Mouse (Mus musculus) stomach, embryonic 15.5 days (tissue): ENCODE results near the gene Olfr56. TPM values are rescaled to one million over a fixed set of nuclear protein-coding genes. Genes with fewer than 3 reads are reported as not detected.
"Not testable (repeated sequence)": the region's sequence is repeated elsewhere in the genome, so short reads cannot be mapped to it uniquely, and the experiment has no call there.

ENCODE experiments used
- ATAC-seq: fragments of 200-750 bp; cut with Nextera tagmentation; 2 replicates; pipeline ENCODE4 v1.8.0; 2017; ENCODE audit warnings: low read depth, moderate number of reproducible peaks, moderate TSS enrichment; ENCODE audit not compliant: insufficient read depth, low FRiP score
- H3K27ac ChIP-seq: fragments of 300-500 bp; sonication (generic); 2 replicates; pipeline ENCODE4 v1.5.1; 2015; ENCODE audit warnings: mild to moderate bottlenecking, inconsistent platforms
- H3K27me3 ChIP-seq: fragments of 300-500 bp; sonication (generic); replicated peaks from 2 replicates; pipeline ENCODE4 v1.6.1; 2015; ENCODE audit warnings: inconsistent platforms
- H3K36me3 ChIP-seq: fragments of 300-500 bp; sonication (generic); 2 replicates; pipeline ENCODE4 v1.6.1; 2015; ENCODE audit warnings: inconsistent platforms
- H3K4me1 ChIP-seq: fragments of 300-500 bp; sonication (generic); 2 replicates; pipeline ENCODE4 v1.6.1; 2015; ENCODE audit warnings: inconsistent platforms
- H3K4me2 ChIP-seq: fragments of 300-500 bp; sonication (generic); 2 replicates; pipeline ENCODE4 v1.6.1; 2015; ENCODE audit warnings: mild to moderate bottlenecking, inconsistent platforms
- H3K4me3 ChIP-seq: fragments of 300-500 bp; sonication (generic); replicated peaks from 2 replicates; pipeline ENCODE4 v1.5.1; 2015; ENCODE audit warnings: inconsistent platforms
- H3K9ac ChIP-seq: fragments of 300-500 bp; sonication (generic); 2 replicates; pipeline ENCODE4 v1.6.1; 2015; ENCODE audit warnings: inconsistent platforms
- H3K9me3 ChIP-seq: fragments of 300-500 bp; sonication (generic); 2 replicates; pipeline ENCODE4 v1.6.1; 2016; ENCODE audit warnings: inconsistent platforms
- WGBS: fragments of 180-500 bp; shearing (Covaris S2); methylation state at CpG from one replicate; pipeline ENCODE4 v1.1.7; 2015; 5-methylcytosine and 5-hydroxymethylcytosine counted together
- polyA plus RNA-seq: library from polyadenylated mRNA; unstranded; fragments of >200 nt; fragmentation: Nextera tagmentation; extraction: Ambion mirVana; gene quantifications from 2 replicates; pipeline ENCODE4 v1.2.1, GENCODE M21; 2015

Gene Olfr56
- polyA plus RNA-seq, 1 experiment from 2014 or later = not detected

DNA sequence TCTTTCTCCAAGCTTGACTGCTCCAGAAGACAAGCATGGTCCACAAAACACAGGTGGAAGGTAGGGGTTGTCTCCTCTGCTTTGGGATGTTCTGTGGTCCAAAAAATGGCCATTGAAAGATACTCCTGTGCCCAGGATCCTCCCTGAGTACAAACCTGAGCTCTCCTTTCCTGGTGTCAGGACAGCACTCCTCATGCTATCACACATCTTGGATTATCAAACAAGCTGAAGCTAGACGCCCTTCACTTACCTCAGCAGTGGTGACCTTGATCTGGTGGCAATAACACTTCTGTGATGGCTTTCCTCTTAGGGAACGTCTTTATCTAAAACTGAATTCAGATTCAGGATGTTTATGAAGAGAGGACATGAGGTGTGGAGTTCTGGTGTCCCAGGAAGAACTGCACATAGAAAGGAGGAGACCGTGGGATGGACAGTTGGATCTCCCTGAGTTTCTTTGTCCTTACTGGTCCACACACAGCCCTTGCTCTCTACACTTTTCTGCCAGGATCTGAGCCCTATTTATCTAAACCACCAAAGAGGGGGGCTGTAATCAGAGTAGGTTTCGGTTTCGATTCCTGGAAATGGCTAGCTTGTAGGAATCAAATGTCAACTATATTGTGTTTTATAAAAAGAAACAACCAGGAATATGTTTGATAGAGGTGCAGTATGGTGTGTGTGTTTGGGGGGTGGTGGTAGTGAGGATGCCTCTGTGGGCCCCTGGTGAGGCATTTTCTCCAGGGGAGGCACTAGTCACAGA, 85.2 kb downstream of the Olfr56 start, which contains the start of gene Tgtp2:
Gene Tgtp2, minus strand, starts transcription at position 494 of the 757 bp plus-strand sequence.
- not testable (repeated sequence) for H3K4me2 ChIP-seq, H3K9ac ChIP-seq, H3K27me3 ChIP-seq, H3K9me3 ChIP-seq, ATAC-seq, H3K27ac ChIP-seq, H3K36me3 ChIP-seq, H3K4me3 ChIP-seq, H3K4me1 ChIP-seq
- 70% methylated on average over 5 of the region's 5 CpGs for WGBS

DNA sequence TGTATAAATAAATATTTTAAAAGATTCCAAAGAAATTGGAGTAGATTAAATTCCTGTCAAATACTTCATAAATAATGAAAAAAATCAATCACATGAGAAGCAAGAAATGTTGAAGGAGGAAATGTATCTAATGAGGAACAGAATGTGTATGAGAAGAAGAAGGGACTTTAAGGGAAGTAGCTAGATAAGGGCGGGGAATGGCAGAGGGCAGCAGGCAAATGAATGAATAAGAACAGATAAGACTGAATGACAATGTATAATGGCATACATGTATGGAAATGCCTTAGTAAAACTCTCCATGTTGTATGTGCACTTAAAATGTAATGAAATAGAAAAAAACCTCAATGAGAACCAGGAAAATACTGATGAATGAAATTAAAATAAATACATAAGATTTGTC, 89.7 kb downstream of the Olfr56 start:
- no peak overlapping the region for H3K4me2 ChIP-seq
- no peaks in the 10 kb centered on the region for H3K4me1 ChIP-seq
- no peak overlapping the region for H3K4me3 ChIP-seq
- H3K27ac ChIP-seq = no peak overlapping the region
- H3K9me3 ChIP-seq = no peaks in the 10 kb centered on the region
- H3K9ac ChIP-seq = no peak overlapping the region
- ATAC-seq = no peak
- H3K36me3 ChIP-seq = no peaks in the 10 kb centered on the region
- 81% methylated on average over 1 of the region's 1 CpGs for WGBS
- H3K27me3 ChIP-seq = no peaks in the 10 kb centered on the region

DNA sequence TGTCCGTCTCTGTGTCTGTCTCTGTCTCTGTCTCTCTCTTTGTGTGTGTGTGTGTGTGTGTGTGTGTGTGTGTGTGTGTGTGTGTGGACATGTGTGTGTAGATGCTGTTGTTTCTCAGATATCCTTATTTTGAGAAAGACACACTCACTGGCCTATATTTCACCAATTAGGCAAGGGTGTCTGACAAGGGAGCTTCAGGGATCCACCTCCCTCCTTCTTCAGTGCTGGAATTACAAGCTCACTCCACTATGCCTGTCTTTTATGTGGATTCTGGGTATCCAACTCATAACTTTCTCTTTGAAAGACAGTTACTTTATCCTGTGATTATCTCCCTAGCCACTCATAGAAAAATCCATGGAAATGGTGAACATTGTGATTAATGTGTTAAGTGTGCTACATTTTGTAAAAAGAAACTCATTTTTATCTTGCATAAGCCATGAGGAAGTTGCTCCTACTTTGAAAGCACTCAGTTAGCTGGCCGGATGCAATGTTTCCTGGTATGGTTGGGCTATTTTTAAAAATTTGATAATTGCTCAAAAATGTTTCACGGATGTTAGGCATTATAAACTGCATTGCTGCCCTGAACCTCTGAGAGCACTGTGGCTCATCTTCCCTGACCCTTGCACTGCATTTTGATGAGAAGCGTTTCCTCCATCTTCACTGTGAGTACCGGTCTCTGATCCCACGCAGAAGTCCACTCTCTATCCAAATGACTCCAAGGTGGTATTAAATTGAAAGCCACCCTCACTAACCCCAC, 97.5 kb downstream of the Olfr56 start, which contains the start of gene Ifi47:
Gene Ifi47, plus strand, starts transcription at position 587 of the 757 bp plus-strand sequence.
- H3K36me3 ChIP-seq, H3K27me3 ChIP-seq, H3K4me2 ChIP-seq, H3K9ac ChIP-seq, H3K4me3 ChIP-seq, H3K4me1 ChIP-seq, H3K9me3 ChIP-seq, ATAC-seq, H3K27ac ChIP-seq: not testable (repeated sequence)
- WGBS = 56% methylated on average over 6 of the region's 6 CpGs

DNA sequence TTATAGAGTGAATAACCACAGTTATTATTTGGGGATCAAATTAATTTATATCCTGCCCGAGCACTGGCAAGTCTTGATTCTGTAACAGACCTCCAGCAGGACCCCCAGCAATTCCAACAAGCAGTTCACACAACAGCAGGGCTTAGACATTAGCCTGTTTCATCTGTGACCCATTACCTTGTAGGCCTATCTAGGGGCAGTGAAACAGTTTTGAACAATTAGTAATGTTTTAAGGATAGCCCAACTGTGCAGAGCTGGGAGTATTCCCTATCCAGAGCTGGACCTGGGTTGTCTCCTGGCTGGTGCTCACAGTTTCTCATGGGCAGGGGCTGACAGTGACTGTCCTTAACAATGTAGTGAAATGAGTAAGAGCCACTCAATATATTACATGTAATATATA, 98.3 kb downstream of the Olfr56 start:
- WGBS = 66% methylated on average over 1 of the region's 1 CpGs
- no peaks in the 10 kb centered on the region for H3K4me1 ChIP-seq
- no peaks in the 10 kb centered on the region for H3K9me3 ChIP-seq
- H3K4me3 ChIP-seq = no peak overlapping the region
- H3K9ac ChIP-seq = no peak overlapping the region
- no peak overlapping the region for H3K27ac ChIP-seq
- no peaks in the 10 kb centered on the region for H3K27me3 ChIP-seq
- H3K36me3 ChIP-seq = no peaks in the 10 kb centered on the region
- no peak overlapping the region for H3K4me2 ChIP-seq
- no peak for ATAC-seq

DNA sequence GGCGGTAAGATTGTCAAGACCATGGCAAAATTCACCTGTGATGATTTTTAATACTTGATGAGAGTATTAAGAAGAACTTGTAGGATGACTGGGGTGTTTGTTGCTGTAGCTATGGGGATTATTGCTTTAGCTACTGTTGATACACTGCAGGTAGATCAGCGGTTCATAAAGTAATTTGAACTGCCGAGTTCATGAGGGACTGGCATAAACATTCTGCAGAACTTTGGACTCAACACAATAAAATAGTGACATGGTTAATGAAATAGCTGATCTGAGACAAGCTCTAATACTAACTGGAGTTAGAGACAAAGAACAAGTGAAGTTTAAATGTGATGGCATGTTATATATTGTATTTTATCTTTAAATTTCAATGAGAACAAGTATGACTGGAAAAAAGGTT, 100.0 kb downstream of the Olfr56 start:
- no peak for ATAC-seq
- Histone ChIP-seq H3K36me3 (no peaks in the 10 kb centered on the region), H3K4me3 (no peak overlapping the region), H3K4me1 (no peaks in the 10 kb centered on the region), H3K27me3 (no peaks in the 10 kb centered on the region), H3K9ac (no peak overlapping the region), H3K4me2 (no peak overlapping the region), H3K27ac (no peak overlapping the region), H3K9me3 (no peaks in the 10 kb centered on the region)
- WGBS = 70% methylated on average over 3 of the region's 3 CpGs

DNA sequence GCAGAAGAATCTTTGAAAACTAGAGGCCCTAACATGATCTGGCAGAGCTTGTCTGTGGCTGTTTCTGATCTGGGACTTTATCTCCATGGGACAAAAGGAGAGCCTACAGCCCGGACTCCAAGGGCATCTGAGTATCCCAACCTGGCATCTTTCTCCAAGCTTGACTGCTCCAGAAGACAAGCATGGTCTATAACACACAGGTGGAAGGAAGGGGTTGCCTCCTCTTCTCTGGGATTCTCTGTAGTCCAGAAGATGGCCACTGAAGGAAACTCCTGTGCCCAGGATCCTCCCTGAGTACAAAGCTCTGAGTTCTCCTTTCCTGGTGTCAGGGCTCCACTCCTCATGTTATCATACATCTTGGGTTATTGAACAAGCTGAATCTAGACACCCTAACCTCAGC, 101.9 kb downstream of the Olfr56 start:
- H3K4me3 ChIP-seq = no peak overlapping the region
- H3K27me3 ChIP-seq = no peaks in the 10 kb centered on the region
- no peak overlapping the region for H3K4me2 ChIP-seq
- H3K9ac ChIP-seq = no peak overlapping the region
- 63% methylated on average over 1 of the region's 1 CpGs for WGBS
- H3K4me1 ChIP-seq = no peaks in the 10 kb centered on the region
- no peak for ATAC-seq
- no peak overlapping the region for H3K27ac ChIP-seq
- H3K36me3 ChIP-seq = no peaks in the 10 kb centered on the region
- no peaks in the 10 kb centered on the region for H3K9me3 ChIP-seq

DNA sequence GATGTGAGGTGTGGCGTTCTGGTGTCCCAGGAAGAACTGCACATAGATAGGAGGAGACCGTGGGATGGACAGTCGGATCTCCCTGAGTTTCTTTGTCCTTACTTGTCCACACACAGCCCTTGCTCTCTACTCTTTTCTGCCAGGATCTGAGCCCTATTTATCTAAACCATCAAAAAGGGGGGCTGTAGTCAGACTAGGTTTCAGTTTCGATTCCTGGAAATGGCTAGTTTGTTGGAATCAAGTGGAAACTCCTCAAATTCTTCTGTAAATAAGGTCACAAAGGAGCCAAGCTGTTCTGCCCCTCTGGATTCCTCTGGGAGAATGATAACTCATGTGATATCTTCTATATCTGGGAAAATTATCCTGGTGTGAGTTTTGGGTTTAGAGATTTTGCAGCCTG, 102.7 kb downstream of the Olfr56 start:
- Histone ChIP-seq H3K9ac (no peak overlapping the region), H3K4me1 (no peaks in the 10 kb centered on the region), H3K9me3 (no peaks in the 10 kb centered on the region), H3K4me3 (no peak overlapping the region), H3K4me2 (no peak overlapping the region), H3K27ac (no peak overlapping the region), H3K27me3 (no peaks in the 10 kb centered on the region), H3K36me3 (no peaks in the 10 kb centered on the region)
- no peak for ATAC-seq
- WGBS = 70% methylated on average over 4 of the region's 4 CpGs

DNA sequence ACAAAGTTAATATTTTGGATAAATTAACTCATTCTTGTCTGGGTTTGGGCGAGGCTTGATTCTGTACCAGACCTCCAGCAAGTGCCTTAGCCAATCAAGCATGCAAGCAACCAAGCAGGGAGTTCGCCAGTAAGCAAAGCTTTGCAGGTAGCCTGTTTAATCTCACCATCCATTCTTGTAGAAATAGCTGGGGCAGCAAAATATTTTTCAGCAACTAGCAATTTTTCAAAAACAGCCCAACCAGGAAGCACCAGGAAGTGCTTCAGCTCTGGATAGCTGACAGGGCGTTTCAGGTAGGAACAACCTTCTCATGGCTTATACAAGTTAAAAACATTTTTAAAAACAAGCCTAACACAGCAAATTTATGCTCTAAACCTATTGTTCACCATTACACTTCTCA, 103.2 kb downstream of the Olfr56 start:
- no peak overlapping the region for H3K27ac ChIP-seq
- no peak overlapping the region for H3K4me3 ChIP-seq
- 69% methylated on average over 3 of the region's 3 CpGs for WGBS
- H3K27me3 ChIP-seq = no peaks in the 10 kb centered on the region
- no peak for ATAC-seq
- H3K4me2 ChIP-seq = no peak overlapping the region
- H3K36me3 ChIP-seq = no peaks in the 10 kb centered on the region
- no peaks in the 10 kb centered on the region for H3K4me1 ChIP-seq
- H3K9ac ChIP-seq = no peak overlapping the region
- no peaks in the 10 kb centered on the region for H3K9me3 ChIP-seq

DNA sequence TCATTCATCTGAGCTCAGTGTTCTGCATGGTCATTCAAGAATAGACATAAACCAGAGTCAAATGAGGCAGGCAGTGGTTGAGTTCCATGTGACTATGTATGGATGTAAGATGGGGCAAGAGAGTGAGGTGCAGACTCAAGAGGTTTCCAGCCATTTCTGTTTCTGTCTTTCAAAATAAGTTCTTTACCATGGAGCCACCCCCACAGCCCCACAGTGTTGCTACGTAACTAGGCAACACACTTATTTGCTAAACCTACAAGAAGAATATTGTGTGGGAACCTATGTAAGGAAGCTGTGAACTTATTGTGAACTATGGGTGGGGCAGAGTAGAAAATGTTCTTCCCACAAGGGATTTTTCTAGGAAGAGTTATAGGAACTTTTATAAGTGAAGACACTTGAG, 104.5 kb downstream of the Olfr56 start:
- Histone ChIP-seq H3K27ac (no peak overlapping the region), H3K9me3 (no peaks in the 10 kb centered on the region), H3K27me3 (no peaks in the 10 kb centered on the region), H3K9ac (no peak overlapping the region), H3K36me3 (no peaks in the 10 kb centered on the region), H3K4me1 (peaks cover 5% of the 10 kb centered on the region; the same call in 1 of the 2 replicates), H3K4me3 (no peak overlapping the region), H3K4me2 (no peak overlapping the region)
- WGBS = 64% methylated on average over 1 of the region's 1 CpGs
- no peak for ATAC-seq

DNA sequence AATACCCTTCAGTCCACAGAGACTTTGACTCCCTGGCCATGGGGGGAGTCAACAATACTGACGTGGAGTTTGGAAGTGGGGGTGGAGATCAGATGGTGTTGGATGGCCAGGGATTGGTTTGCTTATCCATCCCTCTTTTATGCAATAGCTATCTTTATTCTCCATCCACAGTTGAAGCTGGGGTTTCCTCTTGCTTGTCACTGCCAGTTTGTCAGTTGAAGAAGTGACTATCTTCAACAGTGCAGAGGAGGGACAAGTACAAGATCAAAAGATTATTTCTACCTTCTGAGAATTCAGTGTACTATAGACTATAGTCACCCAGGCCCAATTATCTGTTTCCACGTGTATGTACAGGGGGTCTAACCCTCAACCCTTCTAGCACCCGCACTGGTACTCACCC, 105.1 kb downstream of the Olfr56 start:
- peak; percentile 48; the same call in 1 of the 2 replicates for ATAC-seq
- 68% methylated on average over 3 of the region's 3 CpGs for WGBS
- Histone ChIP-seq H3K27me3 (no peaks in the 10 kb centered on the region), H3K4me1 (peaks cover 7% of the 10 kb centered on the region; the same call in 1 of the 2 replicates), H3K27ac (no peak overlapping the region), H3K9me3 (no peaks in the 10 kb centered on the region), H3K36me3 (no peaks in the 10 kb centered on the region), H3K4me3 (no peak overlapping the region), H3K4me2 (no peak overlapping the region), H3K9ac (no peak overlapping the region)

DNA sequence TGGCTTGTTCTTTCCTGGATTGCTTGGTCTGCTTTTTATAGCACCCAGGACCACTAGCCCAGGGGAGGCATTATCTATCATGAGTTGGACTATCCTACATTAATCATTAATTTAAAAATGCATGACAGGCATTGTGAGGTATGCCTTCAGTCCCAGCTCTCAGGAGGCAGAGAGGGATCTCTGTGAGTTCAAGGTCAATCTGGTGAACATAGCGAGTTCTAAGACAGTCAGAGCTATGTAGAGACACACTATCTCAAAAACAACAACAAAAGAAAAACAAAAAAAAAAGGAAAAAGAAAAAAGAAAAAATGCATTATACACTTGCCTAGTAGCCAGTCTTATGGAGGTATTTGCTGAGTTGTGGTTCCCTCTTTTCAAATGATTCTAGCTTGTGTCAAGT, 105.7 kb downstream of the Olfr56 start:
- no peak for ATAC-seq
- 76% methylated on average over 1 of the region's 1 CpGs for WGBS

DNA sequence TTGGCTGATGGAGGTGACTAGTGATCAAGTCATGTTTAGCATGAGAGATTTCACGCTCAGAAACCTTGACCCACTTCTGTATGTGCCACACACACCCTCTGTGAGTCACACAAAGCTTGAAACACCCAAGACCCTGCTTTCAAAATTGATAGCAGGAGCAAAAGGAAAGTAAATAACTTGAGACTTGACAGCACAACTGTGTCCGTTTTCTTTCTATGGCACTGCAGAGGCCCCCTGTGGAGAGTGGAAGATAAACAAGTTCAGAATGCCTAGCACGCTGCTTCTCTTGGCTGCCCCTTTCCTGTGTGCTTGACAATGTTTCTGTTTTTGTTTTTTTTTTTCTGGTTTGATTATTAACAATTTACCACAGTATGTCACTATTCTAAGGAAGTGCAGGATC, 106.2 kb downstream of the Olfr56 start:
- Histone ChIP-seq H3K27me3 (no peaks in the 10 kb centered on the region), H3K9me3 (no peaks in the 10 kb centered on the region), H3K4me3 (no peak overlapping the region), H3K4me2 (no peak overlapping the region), H3K9ac (no peak overlapping the region), H3K36me3 (no peaks in the 10 kb centered on the region), H3K27ac (no peak overlapping the region), H3K4me1 (peaks cover 7% of the 10 kb centered on the region; the same call in 1 of the 2 replicates)
- no peak for ATAC-seq
- 23% methylated on average over 3 of the region's 3 CpGs for WGBS

More for the DNA sequence above, 105.7 kb downstream of the Olfr56 start:
- no peaks in the 10 kb centered on the region for H3K36me3 ChIP-seq
- no peak overlapping the region for H3K4me2 ChIP-seq
- no peak overlapping the region for H3K4me3 ChIP-seq
- no peak overlapping the region for H3K9ac ChIP-seq
- H3K9me3 ChIP-seq = no peaks in the 10 kb centered on the region
- no peaks in the 10 kb centered on the region for H3K27me3 ChIP-seq
- no peak overlapping the region for H3K27ac ChIP-seq
- H3K4me1 ChIP-seq = peaks cover 7% of the 10 kb centered on the region; the same call in 1 of the 2 replicates
